Mouse (Mus musculus) thymus, adult 2 months (tissue): ENCODE results near the gene Wdr26. TPM values are rescaled to one million over a fixed set of nuclear protein-coding genes. Genes with fewer than 3 reads are reported as not detected.

Experiments
- DNase-seq: peaks from one replicate; pipeline ENCODE4 v3.0.0; 2021
- H3K27ac ChIP-seq: fragments of 200-500 bp; 2 replicates; pipeline ENCODE4 v1.5.1; 2012; ENCODE audit warnings: low read length, control low read depth; ENCODE audit not compliant: control insufficient read depth, insufficient read depth
- H3K27me3 ChIP-seq: fragments of 200-500 bp; 2 replicates; pipeline ENCODE4 v1.6.1; 2012; ENCODE audit warnings: mild to moderate bottlenecking, low read length, moderate library complexity, mixed read lengths; ENCODE audit not compliant: control insufficient read depth, insufficient read depth
- H3K36me3 ChIP-seq: fragments of 200-500 bp; 2 replicates; pipeline ENCODE4 v1.6.1; 2012; ENCODE audit warnings: mild to moderate bottlenecking, low read length, moderate library complexity; ENCODE audit not compliant: control insufficient read depth, insufficient read depth
- H3K4me1 ChIP-seq: fragments of 200-500 bp; replicated peaks from 2 replicates; pipeline ENCODE4 v1.6.1; 2012; ENCODE audit warnings: low read length; ENCODE audit not compliant: control insufficient read depth, insufficient read depth
- H3K4me3 ChIP-seq: fragments of 200-500 bp; 2 replicates; pipeline ENCODE4 v1.5.1; 2012; ENCODE audit warnings: mild to moderate bottlenecking, low read length, control low read depth, moderate library complexity; ENCODE audit not compliant: control insufficient read depth, insufficient read depth
- CTCF ChIP-seq: fragments of 200-500 bp; IDR thresholded peaks from 2 replicates; pipeline ENCODE4 v1.5.1; 2012; ENCODE audit warnings: mild to moderate bottlenecking, control low read depth, low read length, moderate library complexity, borderline replicate concordance; ENCODE audit not compliant: control insufficient read depth, poor library complexity, insufficient read depth; ENCODE audit errors: extremely low read depth
- POLR2A ChIP-seq: fragments of 200-500 bp; IDR thresholded peaks from 2 replicates; pipeline ENCODE4 v1.6.1; 2012; ENCODE audit warnings: mild to moderate bottlenecking, low read length, control low read depth, moderate library complexity; ENCODE audit not compliant: control insufficient read depth, poor library complexity, insufficient read depth; ENCODE audit errors: extremely low read depth
- WGBS: fragments of 180-500 bp; shearing (Covaris S2); methylation state at CpG from one replicate; pipeline ENCODE4 v1.1.7; 2018; 5-methylcytosine and 5-hydroxymethylcytosine counted together
- polyA plus RNA-seq: library from polyadenylated mRNA; depleted of rRNA; stranded (reverse); fragments of >200 nt; gene quantifications from 2 replicates; pipeline ENCODE4 v1.2.3, GENCODE M21; 2012

The Wdr26 gene
- polyA plus RNA-seq, 1 experiment, result 62.4 TPM

GRCm38 (mm10) chr1:181150431-181150826 lies 61.4 kb downstream of the Wdr26 start:
- no peaks in the 10 kb centered on the region for H3K36me3 ChIP-seq
- TF ChIP-seq POLR2A (no peak), CTCF (no peak)
- no peak overlapping the region for H3K27ac ChIP-seq
- H3K27me3 ChIP-seq, result no peaks in the 10 kb centered on the region
- no peaks in the 10 kb centered on the region for H3K4me1 ChIP-seq
- DNase-seq, result no peak
- 86% methylated on average over 3 of the region's 3 CpGs for WGBS
- no peak overlapping the region for H3K4me3 ChIP-seq

- WGBS, result 88% methylated on average over 3 of the region's 3 CpGs
- H3K36me3 ChIP-seq, result no peaks in the 10 kb centered on the region
These were observed 62.3 kb downstream of the Wdr26 start for GRCm38 (mm10) chr1:181149373-181150017.

GRCm38 (mm10) chr1:181148540-181148939 lies 63.3 kb downstream of the Wdr26 start:
- H3K27ac ChIP-seq, result no peak overlapping the region
- H3K4me3 ChIP-seq, result no peak overlapping the region
- DNase-seq, result no peak
- 51% methylated on average over 5 of the region's 5 CpGs for WGBS
- H3K27me3 ChIP-seq, result no peaks in the 10 kb centered on the region
- peaks cover 5% of the 10 kb centered on the region for H3K4me1 ChIP-seq
- H3K36me3 ChIP-seq, result no peaks in the 10 kb centered on the region
- no peak for TF ChIP-seq POLR2A
- TF ChIP-seq CTCF, result no peak

More at GRCm38 (mm10) chr1:181149373-181150017, 62.3 kb downstream of the Wdr26 start:
- TF ChIP-seq POLR2A (no peak), CTCF (no peak)
- H3K27ac ChIP-seq, result no peak overlapping the region
- H3K4me3 ChIP-seq, result no peak overlapping the region
- H3K4me1 ChIP-seq, result peaks cover 5% of the 10 kb centered on the region
- no peak for DNase-seq
- H3K27me3 ChIP-seq, result no peaks in the 10 kb centered on the region

GRCm38 (mm10) chr1:181146187-181146586 lies 65.6 kb downstream of the Wdr26 start:
- 95% methylated on average over 2 of the region's 2 CpGs for WGBS
- no peak for TF ChIP-seq CTCF
- TF ChIP-seq POLR2A, result no peak
- no peak overlapping the region for H3K4me3 ChIP-seq
- H3K27ac ChIP-seq, result no peak overlapping the region
- H3K36me3 ChIP-seq, result no peaks in the 10 kb centered on the region
- H3K27me3 ChIP-seq, result no peaks in the 10 kb centered on the region
- DNase-seq, result no peak
- peaks cover 5% of the 10 kb centered on the region for H3K4me1 ChIP-seq

GRCm38 (mm10) chr1:181144966-181145365 lies 66.8 kb downstream of the Wdr26 start:
- no peak for DNase-seq
- Histone ChIP-seq H3K4me1 (peaks cover 5% of the 10 kb centered on the region), H3K27me3 (no peaks in the 10 kb centered on the region), H3K4me3 (peak overlapping the region; percentile 9; the same call in 1 of the 2 replicates), H3K36me3 (peaks cover 5% of the 10 kb centered on the region; the same call in 1 of the 2 replicates), H3K27ac (no peak overlapping the region)
- 12% methylated on average over 12 of the region's 12 CpGs for WGBS
- TF ChIP-seq CTCF (no peak), POLR2A (no peak)

GRCm38 (mm10) chr1:181143950-181144836 lies 67.6 kb downstream of the Wdr26 start, which contains the start of the genes Nvl and Cnih4:
Nvl (minus strand) TSS chr1:181144204.
Cnih4 (plus strand) TSS chr1:181144693.
- peak; percentile 91 for DNase-seq
- Histone ChIP-seq H3K36me3 (peaks cover 6% of the 10 kb centered on the region; the same call in 1 of the 2 replicates), H3K4me3 (peak within 1 kb of the TSS; percentile 73), H3K4me1 (peaks cover 5% of the 10 kb centered on the region), H3K27ac (peak within 1 kb of the TSS; percentile 78), H3K27me3 (no peaks in the 10 kb centered on the region)
- WGBS, result under 1% methylated on average over 52 of the region's 52 CpGs
- TF ChIP-seq CTCF (no peak), POLR2A (0 out of 2 replicates have a peak, but pooled peaks have one; percentile 28)
